Mouse (Mus musculus) liver, adult 2 months (tissue): ENCODE measurements around the gene Olfr1431.

ENCODE experiments used
- CTCF ChIP-seq: fragments of 200-500 bp; IDR thresholded peaks from 2 replicates; pipeline ENCODE4 v1.5.1; 2011; ENCODE audit warnings: low read depth, low read length, control low read depth
- POLR2A ChIP-seq: fragments of 200-500 bp; IDR thresholded peaks from 2 replicates; pipeline ENCODE4 v1.6.1; 2011; ENCODE audit warnings: low read length, control low read depth; ENCODE audit not compliant: insufficient read depth; ENCODE audit errors: extremely low read depth

DNA sequence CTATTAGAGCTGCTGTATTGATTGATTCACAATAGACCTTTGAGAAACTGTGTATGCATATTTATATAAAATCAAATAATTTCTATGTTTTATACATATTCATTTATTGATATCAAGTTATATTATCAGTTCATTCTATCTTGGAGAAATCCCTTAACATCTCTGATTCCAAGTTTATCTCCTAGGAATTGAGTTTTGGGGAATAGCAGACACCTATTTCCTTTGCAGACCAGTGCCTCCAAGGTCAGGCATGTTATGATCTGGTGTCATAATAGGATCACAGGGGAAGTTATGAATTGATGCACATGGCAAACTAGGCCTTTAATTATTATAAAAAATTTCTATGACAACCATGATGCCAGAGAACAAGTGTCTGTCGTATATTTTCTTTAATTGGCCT, at the start of gene Olfr1431:
- TF ChIP-seq CTCF (no peak), POLR2A (no peak)
